Mouse (Mus musculus) neural tube, embryonic 14.5 days (tissue): ENCODE data around the gene Lrrc36. TPM values are rescaled to one million over a fixed set of nuclear protein-coding genes. Genes with fewer than 3 reads are reported as not detected.
A peak's percentile ranks its signal among the peaks of the same experiment; 100 is the strongest.

Source experiments
- ATAC-seq: fragments of 200-750 bp; cut with Nextera tagmentation; 2 replicates; pipeline ENCODE4 v1.8.0; 2017; ENCODE audit warnings: low read depth, mild to moderate bottlenecking, moderate TSS enrichment, moderate library complexity
- H3K27ac ChIP-seq: fragments of 300-500 bp; sonication (generic); 2 replicates; pipeline ENCODE4 v1.5.1; 2014; ENCODE audit warnings: low read depth, mild to moderate bottlenecking, control low read depth, low read length, moderate library complexity, mixed read lengths
- H3K27me3 ChIP-seq: fragments of 300-500 bp; sonication (generic); 2 replicates; pipeline ENCODE4 v1.6.1; 2014; ENCODE audit warnings: low read length; ENCODE audit not compliant: control insufficient read depth, insufficient read depth
- H3K36me3 ChIP-seq: fragments of 300-500 bp; sonication (generic); 2 replicates; pipeline ENCODE4 v1.6.1; 2014; ENCODE audit warnings: low read length, mixed read lengths; ENCODE audit not compliant: control insufficient read depth, insufficient read depth
- H3K4me1 ChIP-seq: fragments of 300-500 bp; sonication (generic); 2 replicates; pipeline ENCODE4 v1.6.1; 2014; ENCODE audit warnings: low read length; ENCODE audit not compliant: control insufficient read depth, insufficient read depth
- H3K4me2 ChIP-seq: fragments of 300-500 bp; sonication (generic); 2 replicates; pipeline ENCODE4 v1.6.1; 2014; ENCODE audit warnings: mild to moderate bottlenecking, low read depth, low read length, control low read depth
- H3K4me3 ChIP-seq: fragments of 300-500 bp; sonication (generic); 2 replicates; pipeline ENCODE4 v1.5.1; 2014; ENCODE audit warnings: low read depth, low read length, control low read depth, mixed read lengths
- H3K9ac ChIP-seq: fragments of 300-500 bp; sonication (generic); replicated peaks from 2 replicates; pipeline ENCODE4 v1.6.1; 2014; ENCODE audit warnings: low read depth, mild to moderate bottlenecking, control low read depth, low read length, mixed read lengths
- H3K9me3 ChIP-seq: fragments of 300-500 bp; sonication (generic); 2 replicates; pipeline ENCODE4 v1.6.1; 2016; ENCODE audit warnings: low read length; ENCODE audit not compliant: control insufficient read depth
- WGBS: fragments of 180-500 bp; shearing (Covaris S2); extraction: QIAGEN DNeasy Blood & Tissue Kit; methylation state at CpG from one replicate; pipeline ENCODE4 v1.1.7; 2014; 5-methylcytosine and 5-hydroxymethylcytosine counted together
- polyA plus RNA-seq: library from polyadenylated mRNA; unstranded; fragments of >200 nt; fragmentation: Nextera tagmentation; extraction: Ambion mirVana; gene quantifications from 2 replicates; pipeline ENCODE4 v1.2.1, GENCODE M21; 2014

Gene Lrrc36
- polyA plus RNA-seq, 1 experiment from 2014 or later, result 0.16 TPM

GRCm38 (mm10) chr8:105495350-105496302 lies 82.3 kb downstream of the Lrrc36 start:
- Histone ChIP-seq H3K27ac (peak overlapping the region; percentile 70; the same call in 1 of the 2 replicates), H3K9me3 (no peaks in the 10 kb centered on the region), H3K9ac (peak overlapping the region; percentile 83), H3K4me2 (peak overlapping the region; percentile 87), H3K36me3 (no peaks in the 10 kb centered on the region), H3K4me1 (peaks cover 11% of the 10 kb centered on the region; the same call in 1 of the 2 replicates), H3K27me3 (no peaks in the 10 kb centered on the region), H3K4me3 (peak overlapping the region; percentile 84)
- peak; percentile 18; the same call in 1 of the 2 replicates for ATAC-seq
- WGBS, result 14% methylated on average over 17 of the region's 17 CpGs

- WGBS, result under 1% methylated on average over 50 of the region's 68 CpGs
- no peaks in the 10 kb centered on the region for H3K27me3 ChIP-seq
- peak; percentile 91 for ATAC-seq
Measured at GRCm38 (mm10) chr8:105496439-105497180, 83.2 kb downstream of the Lrrc36 start, which contains the start of gene Zdhhc1. Gene Zdhhc1 (minus strand): TSS chr8:105496902.

GRCm38 (mm10) chr8:105499787-105500186 lies 86.4 kb downstream of the Lrrc36 start:
- no peaks in the 10 kb centered on the region for H3K36me3 ChIP-seq
- no peak overlapping the region for H3K9ac ChIP-seq
- no peaks in the 10 kb centered on the region for H3K27me3 ChIP-seq
- H3K4me1 ChIP-seq, result peaks cover 11% of the 10 kb centered on the region; the same call in 1 of the 2 replicates
- H3K4me3 ChIP-seq, result no peak overlapping the region
- H3K4me2 ChIP-seq, result no peak overlapping the region
- H3K9me3 ChIP-seq, result no peaks in the 10 kb centered on the region
- ATAC-seq, result no peak
- 76% methylated on average over 12 of the region's 12 CpGs for WGBS
- H3K27ac ChIP-seq, result no peak overlapping the region

More at GRCm38 (mm10) chr8:105496439-105497180, 83.2 kb downstream of the Lrrc36 start, which contains the start of gene Zdhhc1:
- Histone ChIP-seq H3K36me3 (no peaks in the 10 kb centered on the region), H3K9me3 (no peaks in the 10 kb centered on the region), H3K27ac (peak within 1 kb of the TSS; percentile 70), H3K4me2 (peak within 1 kb of the TSS; percentile 87), H3K4me1 (peaks cover 11% of the 10 kb centered on the region; the same call in 1 of the 2 replicates), H3K9ac (peak within 1 kb of the TSS; percentile 83), H3K4me3 (peak within 1 kb of the TSS; percentile 84)

GRCm38 (mm10) chr8:105504617-105505016 lies 91.2 kb downstream of the Lrrc36 start:
- Histone ChIP-seq H3K9me3 (no peaks in the 10 kb centered on the region), H3K4me2 (no peak overlapping the region), H3K27ac (no peak overlapping the region), H3K27me3 (no peaks in the 10 kb centered on the region), H3K4me3 (no peak overlapping the region), H3K36me3 (no peaks in the 10 kb centered on the region), H3K9ac (no peak overlapping the region), H3K4me1 (no peaks in the 10 kb centered on the region)
- 90% methylated on average over 3 of the region's 3 CpGs for WGBS
- ATAC-seq, result no peak

- WGBS, result 78% methylated on average over 6 of the region's 6 CpGs
Measured at GRCm38 (mm10) chr8:105506977-105507376, 93.6 kb downstream of the Lrrc36 start.

GRCm38 (mm10) chr8:105508758-105509157 lies 95.4 kb downstream of the Lrrc36 start:
- Histone ChIP-seq H3K27me3 (no peaks in the 10 kb centered on the region), H3K27ac (no peak overlapping the region), H3K4me1 (no peaks in the 10 kb centered on the region), H3K9ac (no peak overlapping the region; the same call in 1 of the 2 replicates), H3K4me2 (no peak overlapping the region), H3K36me3 (no peaks in the 10 kb centered on the region), H3K4me3 (no peak overlapping the region), H3K9me3 (no peaks in the 10 kb centered on the region)
- 81% methylated on average over 1 of the region's 2 CpGs for WGBS
- ATAC-seq, result no peak

More at GRCm38 (mm10) chr8:105506977-105507376, 93.6 kb downstream of the Lrrc36 start:
- no peaks in the 10 kb centered on the region for H3K27me3 ChIP-seq
- H3K4me1 ChIP-seq, result no peaks in the 10 kb centered on the region
- H3K9ac ChIP-seq, result no peak overlapping the region
- no peak for ATAC-seq
- H3K36me3 ChIP-seq, result no peaks in the 10 kb centered on the region
- no peak overlapping the region for H3K4me2 ChIP-seq
- H3K9me3 ChIP-seq, result no peaks in the 10 kb centered on the region
- H3K27ac ChIP-seq, result no peak overlapping the region
- no peak overlapping the region for H3K4me3 ChIP-seq

GRCm38 (mm10) chr8:105509997-105510735 lies 96.8 kb downstream of the Lrrc36 start:
- no peak overlapping the region for H3K4me2 ChIP-seq
- H3K4me3 ChIP-seq, result no peak overlapping the region
- ATAC-seq, result no peak
- H3K36me3 ChIP-seq, result no peaks in the 10 kb centered on the region
- H3K27ac ChIP-seq, result no peak overlapping the region
- H3K27me3 ChIP-seq, result no peaks in the 10 kb centered on the region
- 50% methylated on average over 12 of the region's 12 CpGs for WGBS
- H3K9me3 ChIP-seq, result no peaks in the 10 kb centered on the region
- no peak overlapping the region for H3K9ac ChIP-seq
- no peaks in the 10 kb centered on the region for H3K4me1 ChIP-seq
